Mouse (Mus musculus) pancreas, adult 10 weeks (tissue): Measurements from ENCODE around the gene Trim25. TPM values are rescaled to one million over a fixed set of nuclear protein-coding genes. Genes with fewer than 3 reads are reported as not detected.

Source experiments
- polyA plus RNA-seq: library from polyadenylated mRNA; stranded (reverse); fragments of 350-450 nt; fragmentation: Illumina TruSeq; extraction: RNeasy Lipid Tissue Mini Kit (QIAGEN cat#74804); gene quantifications from one replicate; pipeline ENCODE4 v1.2.3, GENCODE M21; 2015; ENCODE audit warnings: low read depth, low replicate concordance; ENCODE audit not compliant: insufficient read depth

Gene Trim25
- polyA plus RNA-seq = 10.4 TPM

GRCm38 (mm10) chr11:88998974-88999722 lies at the start of gene Trim25:
TSS of gene Trim25 (plus strand) at chr11:88999376.

DNA sequence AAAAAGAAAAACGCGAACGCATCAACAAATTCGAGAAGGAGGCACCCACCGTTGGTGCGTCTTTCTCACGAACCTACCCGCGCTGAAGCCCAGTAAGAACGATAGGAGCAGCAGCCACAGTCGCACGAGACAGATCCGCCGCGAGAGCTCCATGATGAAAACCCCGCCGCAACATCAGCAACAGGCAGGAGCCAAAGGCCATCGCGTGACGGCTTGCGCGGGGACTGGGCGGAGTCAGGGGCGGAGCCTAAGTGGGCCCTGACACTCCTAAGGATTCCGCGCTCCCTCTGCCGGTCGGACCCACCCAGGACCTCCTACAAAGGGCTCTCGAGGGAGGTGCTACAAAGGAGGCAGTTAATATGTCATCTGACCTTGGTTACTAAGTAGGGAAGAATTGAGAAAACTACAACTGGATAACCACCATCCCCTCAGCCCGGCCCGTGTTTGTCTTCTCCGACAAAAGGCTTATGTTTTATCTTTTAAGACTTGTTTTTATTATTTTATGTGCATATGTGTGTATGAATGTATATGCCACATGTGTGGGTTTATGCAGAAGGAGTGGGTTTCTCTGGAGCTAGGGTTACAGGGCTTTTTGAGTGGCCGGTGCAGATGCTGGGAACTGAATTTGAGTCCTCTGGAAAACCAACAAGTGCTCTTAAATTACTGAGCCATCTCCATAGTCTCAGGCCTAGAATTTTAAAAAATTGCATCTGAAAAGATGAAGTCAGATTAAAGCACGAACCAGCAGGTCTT lies 43.8 kb upstream of the Trim25 start, which contains the start of gene Scpep1:
Scpep1 (minus strand) TSS at position 249 of the 753 bp plus-strand sequence.

GRCm38 (mm10) chr11:88966881-88967361 lies 32.3 kb upstream of the Trim25 start, which contains the start of gene Elobl:
TSS of gene Elobl (minus strand) at chr11:88966931.

GRCm38 (mm10) chr11:88970202-88970732 lies 28.9 kb upstream of the Trim25 start, which contains the start of gene Coil:
TSS of gene Coil (plus strand) at chr11:88970252.

DNA sequence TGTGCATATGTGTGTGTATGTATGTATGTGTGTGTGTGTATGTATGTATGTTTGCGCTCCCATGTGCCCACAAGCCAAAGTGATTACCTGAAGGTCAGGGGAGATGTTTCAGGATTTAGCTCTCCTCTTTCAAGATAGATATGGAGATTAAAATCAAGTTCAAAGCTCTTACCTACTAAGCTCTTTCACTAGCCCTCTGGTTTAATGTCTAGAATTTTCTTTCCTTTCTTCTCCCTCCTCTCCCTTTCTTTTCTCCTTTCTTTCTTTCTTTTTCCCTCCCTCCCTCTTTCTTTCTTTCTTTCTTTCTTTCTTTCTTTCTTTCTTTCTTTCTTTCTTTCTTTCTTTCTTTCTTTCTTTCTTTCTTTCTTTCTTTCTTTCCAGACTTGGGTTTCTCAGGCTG lies 67.6 kb downstream of the Trim25 start, which contains the start of gene Dgke:
Dgke (minus strand) TSS at position 101 of the 400 bp plus-strand sequence.

Other genes with a start within 250 kb of the Trim25 start
- gene Akap1, start 134.8 kb upstream of the Trim25 start, polyA plus RNA-seq = 12.9 TPM
- gene Scpep1, start 43.9 kb upstream of the Trim25 start, polyA plus RNA-seq = 12.4 TPM
- not detected for gene Elobl, start 32.4 kb upstream of the Trim25 start, polyA plus RNA-seq
- gene Coil, start 29.1 kb upstream of the Trim25 start, polyA plus RNA-seq = 3.3 TPM
- 2.1 TPM for gene Dgke, start 67.5 kb downstream of the Trim25 start, polyA plus RNA-seq
- not detected for gene Gm525, start 74.5 kb downstream of the Trim25 start, polyA plus RNA-seq